Mouse (Mus musculus): ENCODE measurements around the gene Fggy. TPM values are rescaled to one million over a fixed set of nuclear protein-coding genes. Genes with fewer than 3 reads are reported as not detected.
A peak's percentile ranks its signal among the peaks of the same experiment; 100 is the strongest.

Gene Fggy
- polyA plus RNA-seq, 1 experiment from 2014 or later, result 9.2 TPM

GRCm38 (mm10) chr4:95575411-95575911, 18.2 kb downstream of the Fggy start:
- Histone ChIP-seq H3K9me3 (replicated peaks; ENCODE audit: control insufficient read depth, low read length) (no peaks in the 10 kb centered on the region), H3K36me3 (replicated peaks; ENCODE audit: control insufficient read depth, insufficient read depth, low read depth, low read length) (no peaks in the 10 kb centered on the region), H3K4me2 (ENCODE audit: low read depth, low read length) (no peak overlapping the region), H3K27me3 (ENCODE audit: control insufficient read depth, insufficient read depth, low read length) (no peaks in the 10 kb centered on the region), H3K9ac (replicated peaks; ENCODE audit: low read length) (no peak overlapping the region), H3K4me3 (ENCODE audit: low read depth, low read length) (no peak overlapping the region), H3K4me1 (ENCODE audit: control insufficient read depth, insufficient read depth, low read length) (no peaks in the 10 kb centered on the region), H3K27ac (replicated peaks; ENCODE audit: low read depth, low read length) (no peak overlapping the region)
- DNase-seq (ENCODE audit: low spot score) (no peak), ATAC-seq (replicated peaks; ENCODE audit: insufficient number of reproducible peaks, low FRiP score, low TSS enrichment, low read depth) (no peak)
- 69% methylated on average over 3 of the region's 3 CpGs for WGBS

GRCm38 (mm10) chr4:95579183-95579582, 21.9 kb downstream of the Fggy start:
- no peaks in the 10 kb centered on the region for H3K27me3 ChIP-seq (ENCODE audit: control insufficient read depth, insufficient read depth, low read length)
- H3K9me3 ChIP-seq (replicated peaks; ENCODE audit: control insufficient read depth, low read length), result no peaks in the 10 kb centered on the region
- WGBS, result 91% methylated on average over 5 of the region's 5 CpGs
- H3K9ac ChIP-seq (replicated peaks; ENCODE audit: low read length), result no peak overlapping the region
- no peak for DNase-seq (ENCODE audit: low spot score)
- H3K27ac ChIP-seq (replicated peaks; ENCODE audit: low read depth, low read length), result no peak overlapping the region
- ATAC-seq (replicated peaks; ENCODE audit: insufficient number of reproducible peaks, low FRiP score, low TSS enrichment, low read depth), result no peak
- H3K36me3 ChIP-seq (replicated peaks; ENCODE audit: control insufficient read depth, insufficient read depth, low read depth, low read length), result no peaks in the 10 kb centered on the region
- no peak overlapping the region for H3K4me2 ChIP-seq (ENCODE audit: low read depth, low read length)
- H3K4me3 ChIP-seq (ENCODE audit: low read depth, low read length), result no peak overlapping the region
- H3K4me1 ChIP-seq (ENCODE audit: control insufficient read depth, insufficient read depth, low read length), result no peaks in the 10 kb centered on the region

GRCm38 (mm10) chr4:95584107-95584762, 26.9 kb downstream of the Fggy start:
- no peak overlapping the region for H3K4me3 ChIP-seq (ENCODE audit: low read depth, low read length)
- H3K9ac ChIP-seq (replicated peaks; ENCODE audit: low read length), result no peak overlapping the region
- H3K4me1 ChIP-seq (ENCODE audit: control insufficient read depth, insufficient read depth, low read length), result no peaks in the 10 kb centered on the region
- H3K36me3 ChIP-seq (replicated peaks; ENCODE audit: control insufficient read depth, insufficient read depth, low read depth, low read length), result no peaks in the 10 kb centered on the region
- no peaks in the 10 kb centered on the region for H3K27me3 ChIP-seq (ENCODE audit: control insufficient read depth, insufficient read depth, low read length)
- H3K9me3 ChIP-seq (replicated peaks; ENCODE audit: control insufficient read depth, low read length), result no peaks in the 10 kb centered on the region
- DNase-seq (ENCODE audit: low spot score) (no peak), ATAC-seq (replicated peaks; ENCODE audit: insufficient number of reproducible peaks, low FRiP score, low TSS enrichment, low read depth) (no peak)
- 63% methylated on average over 4 of the region's 4 CpGs for WGBS
- H3K27ac ChIP-seq (replicated peaks; ENCODE audit: low read depth, low read length), result no peak overlapping the region
- H3K4me2 ChIP-seq (ENCODE audit: low read depth, low read length), result no peak overlapping the region

GRCm38 (mm10) chr4:95586274-95587001, 29.1 kb downstream of the Fggy start:
- 77% methylated on average over 4 of the region's 4 CpGs for WGBS
- DNase-seq (ENCODE audit: low spot score) (no peak), ATAC-seq (replicated peaks; ENCODE audit: insufficient number of reproducible peaks, low FRiP score, low TSS enrichment, low read depth) (0 out of 2 replicates have a peak, but pooled peaks have one; percentile 35)
- H3K4me2 ChIP-seq (ENCODE audit: low read depth, low read length), result no peak overlapping the region
- H3K9me3 ChIP-seq (replicated peaks; ENCODE audit: control insufficient read depth, low read length), result no peaks in the 10 kb centered on the region
- no peak overlapping the region for H3K27ac ChIP-seq (replicated peaks; ENCODE audit: low read depth, low read length)
- H3K36me3 ChIP-seq (replicated peaks; ENCODE audit: control insufficient read depth, insufficient read depth, low read depth, low read length), result no peaks in the 10 kb centered on the region
- H3K4me1 ChIP-seq (ENCODE audit: control insufficient read depth, insufficient read depth, low read length), result no peaks in the 10 kb centered on the region
- no peaks in the 10 kb centered on the region for H3K27me3 ChIP-seq (ENCODE audit: control insufficient read depth, insufficient read depth, low read length)
- H3K4me3 ChIP-seq (ENCODE audit: low read depth, low read length), result no peak overlapping the region
- H3K9ac ChIP-seq (replicated peaks; ENCODE audit: low read length), result no peak overlapping the region

GRCm38 (mm10) chr4:95588722-95589283, 31.5 kb downstream of the Fggy start:
- Histone ChIP-seq H3K27me3 (ENCODE audit: control insufficient read depth, insufficient read depth, low read length) (no peaks in the 10 kb centered on the region), H3K4me1 (ENCODE audit: control insufficient read depth, insufficient read depth, low read length) (no peaks in the 10 kb centered on the region)
- 88% methylated on average over 2 of the region's 2 CpGs for WGBS

GRCm38 (mm10) chr4:95590878-95591277, 33.6 kb downstream of the Fggy start:
- H3K9me3 ChIP-seq (replicated peaks; ENCODE audit: control insufficient read depth, low read length), result no peaks in the 10 kb centered on the region
- DNase-seq (ENCODE audit: low spot score), result no peak
- H3K36me3 ChIP-seq (replicated peaks; ENCODE audit: control insufficient read depth, insufficient read depth, low read depth, low read length), result no peaks in the 10 kb centered on the region
- H3K4me1 ChIP-seq (ENCODE audit: control insufficient read depth, insufficient read depth, low read length), result no peaks in the 10 kb centered on the region
- WGBS, result 85% methylated on average over 3 of the region's 3 CpGs
- no peak overlapping the region for H3K27ac ChIP-seq (replicated peaks; ENCODE audit: low read depth, low read length)
- H3K27me3 ChIP-seq (ENCODE audit: control insufficient read depth, insufficient read depth, low read length), result no peaks in the 10 kb centered on the region
- no peak overlapping the region for H3K4me2 ChIP-seq (ENCODE audit: low read depth, low read length)
- no peak overlapping the region for H3K4me3 ChIP-seq (ENCODE audit: low read depth, low read length)
- H3K9ac ChIP-seq (replicated peaks; ENCODE audit: low read length), result no peak overlapping the region
- no peak for ATAC-seq (replicated peaks; ENCODE audit: insufficient number of reproducible peaks, low FRiP score, low TSS enrichment, low read depth)

More at GRCm38 (mm10) chr4:95588722-95589283, 31.5 kb downstream of the Fggy start:
- ATAC-seq (replicated peaks; ENCODE audit: insufficient number of reproducible peaks, low FRiP score, low TSS enrichment, low read depth) (no peak), DNase-seq (ENCODE audit: low spot score) (no peak)
- H3K4me3 ChIP-seq (ENCODE audit: low read depth, low read length), result no peak overlapping the region
- no peaks in the 10 kb centered on the region for H3K9me3 ChIP-seq (replicated peaks; ENCODE audit: control insufficient read depth, low read length)
- no peak overlapping the region for H3K27ac ChIP-seq (replicated peaks; ENCODE audit: low read depth, low read length)
- H3K36me3 ChIP-seq (replicated peaks; ENCODE audit: control insufficient read depth, insufficient read depth, low read depth, low read length), result no peaks in the 10 kb centered on the region
- no peak overlapping the region for H3K4me2 ChIP-seq (ENCODE audit: low read depth, low read length)
- H3K9ac ChIP-seq (replicated peaks; ENCODE audit: low read length), result no peak overlapping the region

- ATAC-seq (replicated peaks; ENCODE audit: insufficient number of reproducible peaks, low FRiP score, low TSS enrichment, low read depth) (no peak), DNase-seq (ENCODE audit: low spot score) (no peak)
- WGBS, result 71% methylated on average over 6 of the region's 6 CpGs
- Histone ChIP-seq H3K9me3 (replicated peaks; ENCODE audit: control insufficient read depth, low read length) (no peaks in the 10 kb centered on the region), H3K27ac (replicated peaks; ENCODE audit: low read depth, low read length) (no peak overlapping the region), H3K4me2 (ENCODE audit: low read depth, low read length) (no peak overlapping the region), H3K36me3 (replicated peaks; ENCODE audit: control insufficient read depth, insufficient read depth, low read depth, low read length) (no peaks in the 10 kb centered on the region), H3K4me1 (ENCODE audit: control insufficient read depth, insufficient read depth, low read length) (no peaks in the 10 kb centered on the region), H3K9ac (replicated peaks; ENCODE audit: low read length) (no peak overlapping the region), H3K4me3 (ENCODE audit: low read depth, low read length) (no peak overlapping the region), H3K27me3 (ENCODE audit: control insufficient read depth, insufficient read depth, low read length) (no peaks in the 10 kb centered on the region)
Measured at GRCm38 (mm10) chr4:95597208-95597607, 39.9 kb downstream of the Fggy start.

- no peaks in the 10 kb centered on the region for H3K36me3 ChIP-seq (replicated peaks; ENCODE audit: control insufficient read depth, insufficient read depth, low read depth, low read length)
- H3K27ac ChIP-seq (replicated peaks; ENCODE audit: low read depth, low read length), result no peak overlapping the region
- H3K4me3 ChIP-seq (ENCODE audit: low read depth, low read length), result no peak overlapping the region
- no peaks in the 10 kb centered on the region for H3K27me3 ChIP-seq (ENCODE audit: control insufficient read depth, insufficient read depth, low read length)
- H3K4me2 ChIP-seq (ENCODE audit: low read depth, low read length), result no peak overlapping the region
- DNase-seq (ENCODE audit: low spot score), result no peak
- WGBS, result 82% methylated on average over 4 of the region's 4 CpGs
- no peaks in the 10 kb centered on the region for H3K4me1 ChIP-seq (ENCODE audit: control insufficient read depth, insufficient read depth, low read length)
- H3K9ac ChIP-seq (replicated peaks; ENCODE audit: low read length), result no peak overlapping the region
- ATAC-seq (replicated peaks; ENCODE audit: insufficient number of reproducible peaks, low FRiP score, low TSS enrichment, low read depth), result no peak
- H3K9me3 ChIP-seq (replicated peaks; ENCODE audit: control insufficient read depth, low read length), result no peaks in the 10 kb centered on the region
Measured at GRCm38 (mm10) chr4:95601776-95602175, 44.5 kb downstream of the Fggy start.

Measured in embryonic facial prominence, embryonic 11.5 days (tissue).